Mouse (Mus musculus) hindbrain, embryonic 11.5 days (tissue): ENCODE results near the gene Tatdn3. TPM values are rescaled to one million over a fixed set of nuclear protein-coding genes. Genes with fewer than 3 reads are reported as not detected.

Experiments used
- ATAC-seq: fragments of 200-750 bp; cut with Nextera tagmentation; 2 replicates; pipeline ENCODE4 v1.8.0; 2017; ENCODE audit warnings: mild to moderate bottlenecking, moderate TSS enrichment, moderate library complexity; ENCODE audit not compliant: low FRiP score
- DNase-seq: peaks from one replicate; pipeline ENCODE4 v3.0.0-alpha.2; 2015; ENCODE audit warnings: low spot score
- H3K27ac ChIP-seq: fragments of 300-500 bp; sonication (generic); 2 replicates; pipeline ENCODE4 v1.5.1; 2014; ENCODE audit warnings: mild to moderate bottlenecking, low read depth, low read length
- H3K27me3 ChIP-seq: fragments of 300-500 bp; sonication (generic); 2 replicates; pipeline ENCODE4 v1.6.1; 2014; ENCODE audit warnings: mild to moderate bottlenecking, low read length, moderate library complexity, mixed read lengths; ENCODE audit not compliant: control insufficient read depth, insufficient read depth
- H3K36me3 ChIP-seq: fragments of 300-500 bp; sonication (generic); 2 replicates; pipeline ENCODE4 v1.6.1; 2014; ENCODE audit warnings: mild to moderate bottlenecking, low read length, moderate library complexity, mixed read lengths; ENCODE audit not compliant: control insufficient read depth, insufficient read depth
- H3K4me1 ChIP-seq: fragments of 300-500 bp; sonication (generic); replicated peaks from 2 replicates; pipeline ENCODE4 v1.6.1; 2014; ENCODE audit warnings: low read length, mixed read lengths; ENCODE audit not compliant: control insufficient read depth, insufficient read depth
- H3K4me2 ChIP-seq: fragments of 300-500 bp; sonication (generic); replicated peaks from 2 replicates; pipeline ENCODE4 v1.6.1; 2014; ENCODE audit warnings: mild to moderate bottlenecking, low read depth, low read length
- H3K4me3 ChIP-seq: fragments of 300-500 bp; sonication (generic); 2 replicates; pipeline ENCODE4 v1.5.1; 2014; ENCODE audit warnings: low read depth, low read length
- H3K9ac ChIP-seq: fragments of 300-500 bp; sonication (generic); 2 replicates; pipeline ENCODE4 v1.6.1; 2014; ENCODE audit warnings: low read depth, low read length
- H3K9me3 ChIP-seq: fragments of 300-500 bp; sonication (generic); 2 replicates; pipeline ENCODE4 v1.6.1; 2016; ENCODE audit warnings: low read length; ENCODE audit not compliant: control insufficient read depth
- WGBS: fragments of 180-500 bp; shearing (Covaris S2); extraction: QIAGEN DNeasy Blood & Tissue Kit; methylation state at CpG from one replicate; pipeline ENCODE4 v1.1.7; 2014; 5-methylcytosine and 5-hydroxymethylcytosine counted together
- polyA plus RNA-seq: library from polyadenylated mRNA; unstranded; fragments of >200 nt; fragmentation: Nextera tagmentation; extraction: Ambion mirVana; gene quantifications from 2 replicates; pipeline ENCODE4 v1.2.1, GENCODE M21; 2014

Gene Tatdn3
- polyA plus RNA-seq, 1 experiment from 2014 or later, result 12.7 TPM

DNA sequence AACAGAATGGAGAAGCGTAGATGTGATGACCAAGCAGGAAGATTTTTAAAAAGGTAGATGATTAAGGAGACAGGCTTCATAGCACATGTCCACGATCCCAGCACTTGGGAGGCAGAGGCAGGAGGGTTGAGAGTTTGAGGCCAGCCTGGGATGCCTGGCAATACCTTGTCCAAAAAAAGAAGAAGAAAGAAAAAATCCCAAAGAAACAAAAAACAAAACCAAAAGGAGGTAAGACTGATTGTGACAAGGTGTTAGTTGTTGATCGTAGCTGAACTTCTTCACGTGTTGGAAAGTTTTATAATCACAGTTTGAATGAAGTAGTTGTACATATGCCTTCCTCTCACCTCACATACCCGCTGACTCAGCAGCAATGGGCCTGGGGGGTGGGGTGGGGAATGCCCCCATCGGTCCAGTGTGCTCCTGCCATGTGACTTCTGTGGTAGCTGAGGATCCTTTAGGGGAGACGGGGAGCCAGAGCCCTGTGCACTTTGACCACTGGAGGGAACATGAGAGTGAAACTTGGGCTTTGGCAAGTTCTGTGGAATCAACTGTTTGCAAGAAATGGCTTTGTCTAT is 23.7 kb upstream of the Tatdn3 start:
- H3K9ac ChIP-seq, result no peak overlapping the region
- H3K4me3 ChIP-seq, result no peak overlapping the region
- H3K9me3 ChIP-seq, result no peaks in the 10 kb centered on the region
- no peak overlapping the region for H3K27ac ChIP-seq
- WGBS, result 87% methylated on average over 7 of the region's 7 CpGs
- H3K4me2 ChIP-seq, result no peak overlapping the region
- DNase-seq, result no peak
- H3K36me3 ChIP-seq, result no peaks in the 10 kb centered on the region
- ATAC-seq, result no peak
- no peaks in the 10 kb centered on the region for H3K27me3 ChIP-seq
- H3K4me1 ChIP-seq, result no peaks in the 10 kb centered on the region

DNA sequence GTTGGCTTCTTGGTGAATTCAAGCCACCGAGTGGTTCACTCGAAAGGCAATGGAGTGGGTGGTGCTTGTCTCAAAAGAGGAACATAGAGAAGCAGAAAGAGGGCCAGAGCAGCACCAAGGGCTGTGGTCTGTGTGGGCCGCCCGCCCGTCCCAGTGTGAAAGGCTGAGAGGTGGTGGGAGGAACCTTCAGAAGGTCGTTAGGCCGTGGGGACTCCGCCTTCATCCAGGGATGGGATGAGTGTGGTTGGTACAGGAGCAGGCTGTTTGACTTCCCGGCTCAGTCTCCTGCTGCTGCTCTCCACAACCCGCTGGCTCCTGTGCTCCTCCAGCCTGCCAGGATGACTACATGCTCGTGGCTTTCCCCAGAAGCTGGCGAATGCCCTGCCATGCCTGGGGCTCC is 22.9 kb upstream of the Tatdn3 start:
- no peak overlapping the region for H3K27ac ChIP-seq
- H3K9ac ChIP-seq, result no peak overlapping the region
- H3K4me3 ChIP-seq, result no peak overlapping the region
- ATAC-seq (no peak), DNase-seq (no peak)
- no peaks in the 10 kb centered on the region for H3K9me3 ChIP-seq
- no peaks in the 10 kb centered on the region for H3K4me1 ChIP-seq
- no peak overlapping the region for H3K4me2 ChIP-seq
- H3K27me3 ChIP-seq, result no peaks in the 10 kb centered on the region
- no peaks in the 10 kb centered on the region for H3K36me3 ChIP-seq
- 94% methylated on average over 12 of the region's 12 CpGs for WGBS

GRCm38 (mm10) chr1:191084951-191085559 is 22.3 kb upstream of the Tatdn3 start:
- 74% methylated on average over 5 of the region's 5 CpGs for WGBS
- Histone ChIP-seq H3K4me1 (no peaks in the 10 kb centered on the region), H3K4me2 (no peak overlapping the region)

DNA sequence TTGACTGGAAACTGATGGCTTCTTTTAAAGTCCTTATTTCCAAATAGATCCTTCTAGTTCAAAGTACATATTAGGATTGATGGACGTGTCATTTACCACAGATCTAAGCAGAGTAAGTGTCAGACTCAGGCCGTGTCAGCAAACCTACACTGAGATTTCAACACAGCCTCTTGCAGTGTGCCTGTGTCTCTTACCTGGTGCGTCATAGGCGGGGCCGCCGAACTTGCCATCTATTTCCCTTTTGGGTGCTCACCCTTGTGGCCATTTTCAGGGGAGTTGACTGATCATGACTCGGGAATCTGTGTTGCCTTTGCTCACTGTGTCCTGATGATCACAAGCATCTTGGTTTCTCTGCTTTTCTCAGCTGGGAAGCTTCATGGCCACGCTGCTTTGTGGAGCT is 20.5 kb upstream of the Tatdn3 start:
- Histone ChIP-seq H3K4me2 (no peak overlapping the region), H3K9ac (no peak overlapping the region), H3K4me1 (no peaks in the 10 kb centered on the region), H3K27ac (no peak overlapping the region), H3K27me3 (no peaks in the 10 kb centered on the region), H3K4me3 (no peak overlapping the region), H3K9me3 (no peaks in the 10 kb centered on the region), H3K36me3 (no peaks in the 10 kb centered on the region)
- WGBS, result 92% methylated on average over 8 of the region's 8 CpGs
- no peak for DNase-seq
- no peak for ATAC-seq

More at GRCm38 (mm10) chr1:191084951-191085559, 22.3 kb upstream of the Tatdn3 start:
- no peak overlapping the region for H3K27ac ChIP-seq
- no peaks in the 10 kb centered on the region for H3K27me3 ChIP-seq
- no peaks in the 10 kb centered on the region for H3K36me3 ChIP-seq
- ATAC-seq (no peak), DNase-seq (peak; percentile 68)
- no peak overlapping the region for H3K4me3 ChIP-seq
- no peak overlapping the region for H3K9ac ChIP-seq
- H3K9me3 ChIP-seq, result no peaks in the 10 kb centered on the region

DNA sequence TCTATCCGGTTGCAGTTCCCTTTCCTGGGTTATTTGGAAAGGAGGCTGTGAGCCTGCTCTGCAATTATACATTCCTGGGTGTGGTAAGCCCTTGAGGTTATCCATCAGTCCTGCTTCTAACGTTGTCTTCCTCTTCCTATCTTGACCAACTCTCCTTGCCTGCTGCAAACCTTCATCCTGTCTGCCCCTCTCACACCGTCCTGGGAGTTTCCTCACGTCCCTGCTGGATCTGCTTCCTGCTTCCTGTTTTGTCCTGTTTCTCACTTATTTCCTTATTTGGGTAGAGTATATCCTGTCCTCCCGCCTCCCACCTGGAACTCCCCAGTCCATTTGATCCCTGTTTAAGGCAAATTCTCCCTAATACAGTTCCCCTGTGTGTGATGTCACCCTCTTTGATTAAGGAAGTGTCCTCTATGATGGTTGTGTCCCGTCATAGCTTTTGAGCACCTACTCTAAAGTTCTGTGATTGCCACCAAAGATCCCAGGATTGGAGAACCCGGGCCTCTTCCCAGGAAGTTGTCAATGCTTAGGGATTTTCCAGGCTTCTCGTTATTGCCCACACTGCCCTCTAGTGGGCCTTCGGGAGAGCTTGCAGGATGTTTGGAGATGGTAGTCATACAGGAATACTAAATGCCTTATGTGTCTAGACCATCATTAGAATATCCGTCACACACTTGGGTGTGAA is 12.6 kb upstream of the Tatdn3 start:
- H3K9me3 ChIP-seq, result no peaks in the 10 kb centered on the region
- H3K27me3 ChIP-seq, result no peaks in the 10 kb centered on the region
- no peak overlapping the region for H3K4me3 ChIP-seq
- DNase-seq (peak; percentile 71), ATAC-seq (no peak)
- H3K9ac ChIP-seq, result no peak overlapping the region
- H3K4me2 ChIP-seq, result no peak overlapping the region
- no peaks in the 10 kb centered on the region for H3K4me1 ChIP-seq
- H3K27ac ChIP-seq, result no peak overlapping the region
- peaks cover 10% of the 10 kb centered on the region for H3K36me3 ChIP-seq
- 72% methylated on average over 10 of the region's 10 CpGs for WGBS

- Histone ChIP-seq H3K4me2 (no peak overlapping the region), H3K4me3 (no peak overlapping the region), H3K4me1 (no peaks in the 10 kb centered on the region), H3K27ac (no peak overlapping the region), H3K9ac (no peak overlapping the region), H3K9me3 (no peaks in the 10 kb centered on the region), H3K36me3 (peaks cover 10% of the 10 kb centered on the region), H3K27me3 (no peaks in the 10 kb centered on the region)
- ATAC-seq, result no peak
- no peak for DNase-seq
- WGBS, result 92% methylated on average over 4 of the region's 4 CpGs
Observed at GRCm38 (mm10) chr1:191073486-191073885, 10.8 kb upstream of the Tatdn3 start.

DNA sequence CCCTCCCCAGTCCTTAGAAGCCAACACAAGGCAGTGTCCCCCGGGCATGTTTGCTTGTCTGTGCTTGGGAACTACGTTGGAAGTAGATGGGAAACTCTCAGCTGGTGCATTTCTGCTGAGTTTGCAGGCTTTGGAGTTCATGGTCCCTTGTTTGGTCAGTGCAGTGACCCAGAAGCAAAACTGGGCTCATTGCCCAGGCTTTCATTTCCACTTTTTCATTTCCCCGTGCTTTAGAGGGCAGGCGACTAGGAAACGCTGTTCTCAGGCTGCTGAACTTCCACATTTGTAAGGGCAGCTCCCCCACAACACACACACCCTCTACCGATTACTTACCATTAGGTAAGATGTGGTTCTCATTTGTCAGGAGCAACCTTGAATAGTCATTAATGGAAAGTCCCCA is 10.3 kb upstream of the Tatdn3 start:
- H3K27ac ChIP-seq, result no peak overlapping the region
- ATAC-seq (no peak), DNase-seq (no peak)
- no peak overlapping the region for H3K4me2 ChIP-seq
- no peaks in the 10 kb centered on the region for H3K9me3 ChIP-seq
- H3K4me3 ChIP-seq, result no peak overlapping the region
- no peaks in the 10 kb centered on the region for H3K4me1 ChIP-seq
- 90% methylated on average over 6 of the region's 6 CpGs for WGBS
- H3K9ac ChIP-seq, result no peak overlapping the region
- H3K27me3 ChIP-seq, result no peaks in the 10 kb centered on the region
- H3K36me3 ChIP-seq, result peaks cover 10% of the 10 kb centered on the region

DNA sequence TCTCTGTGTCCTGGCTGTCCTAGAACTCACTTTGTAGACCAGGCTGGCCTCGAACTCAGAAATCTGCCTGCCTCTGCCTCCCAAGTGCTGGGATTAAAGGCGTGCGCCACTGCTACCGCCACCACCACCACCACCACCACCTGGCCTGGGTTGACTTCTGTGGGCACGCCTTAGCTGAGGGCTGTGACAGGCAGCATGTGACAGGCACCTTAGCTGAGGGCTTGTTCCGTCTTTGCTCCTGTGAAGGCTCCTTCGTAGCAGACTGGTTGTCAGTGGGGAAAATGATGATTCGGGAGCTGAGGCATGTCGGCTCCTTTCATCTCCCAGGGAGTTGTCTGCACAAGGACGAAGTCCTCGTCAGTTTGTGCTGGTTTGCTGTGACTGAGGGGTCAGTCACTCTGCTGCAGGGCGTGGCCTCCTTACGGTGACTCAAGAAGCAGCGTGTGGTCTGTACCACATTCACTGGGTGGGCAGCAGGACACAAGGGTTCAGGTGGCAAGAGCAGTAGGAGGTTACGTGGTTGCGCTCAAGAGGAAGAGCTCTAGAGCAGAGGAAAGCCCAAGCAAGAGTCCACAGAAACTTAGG is 9.7 kb upstream of the Tatdn3 start:
- ATAC-seq (no peak), DNase-seq (no peak)
- H3K4me1 ChIP-seq, result no peaks in the 10 kb centered on the region
- no peak overlapping the region for H3K4me3 ChIP-seq
- no peak overlapping the region for H3K27ac ChIP-seq
- H3K36me3 ChIP-seq, result peaks cover 10% of the 10 kb centered on the region
- no peaks in the 10 kb centered on the region for H3K9me3 ChIP-seq
- no peak overlapping the region for H3K9ac ChIP-seq
- H3K27me3 ChIP-seq, result no peaks in the 10 kb centered on the region
- WGBS, result 95% methylated on average over 16 of the region's 16 CpGs
- H3K4me2 ChIP-seq, result no peak overlapping the region
